ENCODE assay signal across 14 mouse cellular contexts in the genomic region with DNA sequence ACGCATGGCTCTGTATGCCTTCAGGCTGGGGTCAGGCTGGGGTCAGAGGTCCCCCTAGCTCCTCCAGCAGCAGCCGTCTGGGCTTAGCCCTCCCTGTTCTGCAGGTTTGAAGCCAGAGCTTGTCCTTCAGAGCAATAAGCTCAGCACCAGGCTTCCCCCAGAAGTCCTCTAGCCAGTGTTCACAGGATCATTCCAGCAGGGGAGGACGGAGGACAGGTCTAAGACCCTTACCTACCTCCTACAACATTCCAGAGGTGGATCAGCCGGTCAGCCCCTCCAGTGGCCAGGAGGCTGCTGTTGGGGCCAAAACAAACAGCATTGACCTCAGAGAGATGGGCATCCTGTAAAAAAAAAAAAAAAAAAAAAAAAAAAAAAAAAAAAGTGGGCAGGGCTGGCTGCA.
"Had no signal": no experiment of that assay in that cellular context is flagged by ENCODE, and none has a peak within 500 bp of the region (broad histone marks: within the 10 kb centered on the region; RNA-seq: fewer than 3 reads in every experiment).

No protein-coding gene starts in this region.

- H3K36me3 ChIP-seq: stomach, embryonic 15.5 days had no signal

- H3K27ac ChIP-seq: lung, embryonic 15.5 days; macrophage; midbrain, embryonic 13.5 days; midbrain, embryonic 15.5 days; neural tube, embryonic 12.5 days; stomach, embryonic 15.5 days; stomach, postnatal 0 days had no signal

- H3K4me2 ChIP-seq: lung, embryonic 15.5 days; midbrain, embryonic 11.5 days; midbrain, embryonic 13.5 days; midbrain, embryonic 15.5 days; neural tube, embryonic 12.5 days; stomach, embryonic 15.5 days had no signal

- ATAC-seq: midbrain, embryonic 13.5 days; midbrain, embryonic 15.5 days had no signal

- H3K27me3 ChIP-seq: megakaryocyte, embryonic 14.5 days; midbrain, embryonic 15.5 days; stomach, embryonic 15.5 days had no signal

- H3K9ac ChIP-seq: lung, embryonic 15.5 days; midbrain, embryonic 13.5 days; midbrain, embryonic 15.5 days; neural tube, embryonic 12.5 days; stomach, embryonic 15.5 days had no signal

- H3K9me3 ChIP-seq: lung, embryonic 15.5 days; megakaryocyte, embryonic 14.5 days; midbrain, embryonic 13.5 days; midbrain, embryonic 15.5 days; neural tube, embryonic 12.5 days; stomach, embryonic 15.5 days had no signal

- H3K4me3 ChIP-seq: lung, embryonic 15.5 days; megakaryocyte, embryonic 14.5 days; midbrain, embryonic 13.5 days; midbrain, embryonic 15.5 days; neural tube, embryonic 12.5 days; stomach, embryonic 15.5 days had no signal

- DNase-seq: lung, adult 2 months; right cerebral cortex, postnatal 14 days; thymus, adult 2 months; thymus, postnatal 25 days; thymus, postnatal 4 days had no signal
